Mouse (Mus musculus) left cerebral cortex, postnatal 25 days (tissue): ENCODE data around the gene Uck2. TPM values are rescaled to one million over a fixed set of nuclear protein-coding genes. Genes with fewer than 3 reads are reported as not detected.

ENCODE experiments used
- DNase-seq, 2 experiments: peaks; one replicate each; pipeline ENCODE4 v3.0.0; 2022; ENCODE audit warnings: low spot score in 2 of 2, mixed read lengths in 1 of 2
- intact Hi-C: fragments of 180-260 bp; cut with DNase I; formaldehyde crosslinking; loops from one replicate; pipeline ENCODE4 v1.15.1; 2025
- total RNA-seq, 2 experiments: library from RNA; stranded (reverse); gene quantifications; 2 replicates each; pipeline ENCODE4 v1.2.3; 2021

The Uck2 gene
- 10 to 100 TPM; 44.6 to 46.9 TPM for total RNA-seq

DNA sequence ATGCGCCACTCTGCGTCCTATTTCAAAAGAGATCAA is at the start of gene Uck2:
Gene Uck2, minus strand, starts transcription at position 1 of the 36 bp plus-strand sequence.
- intact Hi-C loops: loop anchor here (5.0 kb wide), 1 partner anchor 43 kb away; no protein-coding TSS in a partner anchor
- DNase-seq: no peak

DNA sequence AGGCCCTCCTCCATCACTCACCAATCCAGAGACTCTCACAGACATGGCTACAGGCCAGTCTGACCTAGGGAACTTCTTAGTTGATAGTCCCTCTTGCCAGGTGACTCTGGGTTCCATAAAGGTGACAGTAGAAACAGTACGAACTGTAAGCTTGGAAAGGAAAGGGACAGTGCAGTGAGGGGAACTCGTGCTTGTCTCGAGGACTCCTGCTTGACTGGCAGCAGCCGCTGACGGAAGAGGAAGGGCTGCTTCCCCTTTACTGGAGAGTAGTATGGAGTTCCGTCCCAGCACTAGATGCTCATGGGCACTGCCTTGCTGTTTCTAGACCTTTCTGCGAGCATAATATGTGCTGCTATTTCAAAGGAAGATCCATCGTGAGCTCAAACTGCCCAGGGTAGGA is 46.0 kb upstream of the Uck2 start:
- intact Hi-C loops: loop anchor here (10.0 kb wide), 2 partner anchors 326 to 546 kb away; partner anchors contain the start of gene Fam78b
- no peak for DNase-seq

DNA sequence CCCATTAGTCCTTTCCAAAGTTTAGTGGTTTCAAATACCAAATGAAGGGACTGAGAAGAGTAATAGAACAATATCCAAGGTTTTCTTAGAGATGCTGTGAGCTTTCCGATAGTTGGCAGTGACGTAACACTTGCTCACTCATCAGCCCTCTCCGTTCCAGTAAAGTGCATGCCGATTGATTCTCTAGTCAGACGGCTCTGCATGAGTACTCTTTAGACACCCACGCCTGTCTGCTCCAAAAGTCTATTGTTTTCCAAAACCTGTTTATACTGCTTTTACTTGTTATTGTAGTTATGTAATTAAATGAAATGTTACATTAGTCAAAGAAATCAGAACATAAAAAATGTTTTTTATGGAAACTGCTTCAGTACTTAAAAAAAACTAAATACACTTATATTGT is 43.7 kb upstream of the Uck2 start:
- DNase-seq: no peak
- intact Hi-C loops: no loop called here

DNA sequence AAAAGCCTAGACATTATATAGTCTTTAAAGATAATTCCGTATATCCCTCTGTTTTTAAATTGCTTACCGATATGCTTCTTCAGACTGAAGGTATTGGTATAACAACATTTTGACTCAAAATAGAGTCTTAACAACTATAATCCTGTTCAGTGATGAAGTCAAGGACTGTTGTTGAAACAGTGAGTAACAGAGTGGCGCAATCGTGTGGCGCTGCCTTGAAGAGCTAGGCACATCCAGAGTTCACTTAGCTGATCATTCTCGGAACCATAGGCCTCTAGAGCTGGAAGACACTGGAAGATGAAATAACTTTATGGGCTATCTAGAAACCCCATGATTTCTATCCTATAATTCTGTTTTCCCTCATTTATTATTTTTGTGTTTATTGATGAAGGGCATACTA is 36.6 kb upstream of the Uck2 start:
- intact Hi-C loops: no loop called here
- no peak for DNase-seq

DNA sequence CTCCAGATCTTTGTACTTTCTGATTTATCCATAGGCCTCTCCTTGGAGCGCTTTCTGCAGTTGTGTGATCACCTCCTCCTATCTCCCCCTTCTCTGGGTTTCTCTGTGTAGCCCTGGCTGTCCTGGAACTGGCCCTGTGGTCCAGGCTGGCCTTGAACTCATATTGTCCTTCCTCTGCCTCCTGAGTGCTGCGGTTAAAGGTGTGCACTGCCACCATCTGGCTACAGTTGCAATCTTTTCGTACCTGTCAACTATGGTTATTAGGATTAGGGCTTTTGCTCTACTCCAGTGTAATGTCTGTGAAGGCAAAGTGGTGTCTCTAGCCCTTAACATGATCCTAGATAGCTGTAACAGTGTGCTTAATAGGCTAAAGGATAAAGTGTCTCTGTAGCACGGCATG is 28.1 kb upstream of the Uck2 start:
- intact Hi-C loops: no loop called here
- DNase-seq: no peak

DNA sequence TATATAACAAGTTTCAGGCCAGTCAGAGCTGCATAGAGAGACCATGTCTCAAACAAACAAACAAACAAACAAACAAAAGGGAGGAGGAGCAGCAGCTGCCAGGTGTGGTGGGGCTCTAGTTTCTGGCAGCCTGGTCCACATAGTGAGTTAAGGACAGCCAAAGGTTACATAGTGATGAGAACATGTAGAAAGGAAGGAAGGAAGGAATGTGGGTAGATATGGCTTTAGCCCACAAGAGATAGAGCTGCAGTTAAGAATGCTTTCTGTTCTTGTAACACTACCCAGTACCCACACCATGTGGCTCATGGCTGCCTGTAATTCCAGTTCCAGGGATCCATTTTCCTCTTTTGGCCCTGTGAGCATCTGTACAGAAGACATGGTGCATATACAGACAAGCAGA is 27.2 kb upstream of the Uck2 start:
- no peak for DNase-seq
- intact Hi-C loops: no loop called here

DNA sequence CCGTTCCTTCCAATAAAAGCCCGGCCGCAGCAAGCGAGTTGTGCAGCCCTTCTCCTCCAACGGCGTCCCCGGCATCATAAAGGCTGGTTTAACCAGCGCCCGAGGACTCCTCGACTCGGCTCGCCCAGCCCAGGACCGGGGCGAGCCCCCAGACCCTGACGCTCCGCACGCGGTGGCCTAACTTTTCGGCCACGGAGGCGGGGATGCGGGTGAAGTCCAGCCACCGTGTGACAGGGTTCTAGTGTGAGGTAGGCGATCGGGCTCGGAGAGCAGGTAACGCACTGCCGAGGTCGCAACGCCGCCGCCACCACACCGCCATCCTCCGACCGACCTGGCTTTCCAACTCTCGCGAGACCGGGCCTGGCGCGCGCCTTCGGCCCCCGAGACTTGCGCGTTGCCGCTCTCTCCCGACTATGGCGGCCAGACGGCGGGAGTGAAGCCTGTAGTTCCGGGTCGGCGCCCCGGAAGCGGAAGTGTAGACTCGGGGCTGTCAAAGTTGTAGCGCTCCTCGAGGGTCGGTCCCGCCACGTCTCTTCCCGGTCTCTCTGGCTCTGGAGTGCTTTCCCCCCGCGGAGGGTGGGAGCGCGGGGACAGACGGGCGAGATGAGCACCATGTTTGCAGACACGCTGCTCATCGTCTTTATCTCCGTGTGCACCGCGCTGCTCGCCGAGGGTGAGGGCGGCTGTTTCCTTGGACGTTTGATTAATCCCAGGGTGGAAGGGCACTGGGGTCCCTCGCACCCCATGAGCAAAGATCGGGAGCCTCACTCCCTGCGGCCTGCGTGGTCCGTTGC is 23.3 kb upstream of the Uck2 start, which contains the start of gene Tmco1:
Gene Tmco1, plus strand, starts transcription at position 118 of the 794 bp plus-strand sequence.
- DNase-seq: peak; percentile 98 to 99
- intact Hi-C loops: loop anchor here (2.0 to 5.0 kb wide), 2 partner anchors 22 to 86 kb away; no protein-coding TSS in a partner anchor

DNA sequence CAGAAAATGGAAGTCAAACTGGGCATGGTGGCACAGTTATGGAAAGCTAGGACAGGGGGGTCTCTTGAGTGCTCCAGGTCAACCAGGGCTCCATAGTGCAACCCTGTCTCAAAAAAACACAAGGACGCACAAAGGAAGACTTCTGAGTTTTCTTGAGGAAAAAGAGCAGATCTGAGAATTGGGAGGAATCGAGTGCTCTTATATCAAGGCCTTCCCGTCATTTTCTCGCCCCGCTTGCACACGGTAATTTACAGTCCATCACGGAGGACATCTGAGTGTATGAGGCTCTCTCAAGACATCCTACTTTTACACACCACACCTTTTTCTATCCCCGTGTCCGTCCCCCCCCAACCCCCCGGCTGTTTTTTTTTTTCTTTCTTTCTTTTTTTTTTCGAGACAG is 22.6 kb upstream of the Uck2 start:
- intact Hi-C loops: loop anchor here (2.0 to 5.0 kb wide), 2 partner anchors 21 to 85 kb away; no protein-coding TSS in a partner anchor
- no peak for DNase-seq

DNA sequence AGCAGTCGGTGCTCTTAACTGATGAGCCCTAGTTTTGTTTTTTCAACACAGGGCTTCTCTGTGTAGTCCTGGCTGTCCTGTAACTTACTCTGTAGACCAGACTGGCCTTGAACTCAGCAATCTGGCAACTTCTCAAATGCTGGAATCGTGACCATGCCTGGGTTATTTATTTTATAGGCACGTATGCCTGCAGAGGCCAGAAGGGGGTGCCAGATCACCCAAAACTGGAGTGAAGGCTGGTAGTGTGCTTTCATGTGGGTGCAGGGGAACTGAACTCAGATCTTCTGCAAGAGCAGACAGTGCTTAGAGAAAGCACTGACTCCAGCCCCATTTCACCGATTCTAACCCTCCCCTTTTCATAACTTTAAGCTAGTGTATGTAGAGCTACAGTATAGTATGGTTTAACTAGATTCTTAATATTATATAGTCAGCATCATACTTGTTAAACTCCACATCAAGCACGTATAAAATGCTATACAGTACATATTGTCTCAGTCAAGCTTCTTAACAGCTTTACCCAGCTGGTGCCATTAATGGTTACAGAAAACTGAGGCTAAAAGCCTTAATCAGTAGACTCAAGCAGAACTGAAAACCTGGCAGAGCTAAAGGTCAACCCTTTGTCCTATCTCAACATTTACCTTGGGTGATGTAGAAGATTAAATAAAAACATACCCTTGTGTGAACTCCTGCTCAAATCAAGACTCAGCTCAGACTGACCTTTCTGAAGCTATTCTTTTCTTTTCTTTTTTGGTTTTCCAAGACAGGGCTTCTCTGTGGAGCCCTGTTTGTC is 21.5 kb upstream of the Uck2 start:
- intact Hi-C loops: loop anchor here (5.0 kb wide), 1 partner anchor 84 kb away; no protein-coding TSS in a partner anchor
- peak; percentile 36 to 56 for DNase-seq

DNA sequence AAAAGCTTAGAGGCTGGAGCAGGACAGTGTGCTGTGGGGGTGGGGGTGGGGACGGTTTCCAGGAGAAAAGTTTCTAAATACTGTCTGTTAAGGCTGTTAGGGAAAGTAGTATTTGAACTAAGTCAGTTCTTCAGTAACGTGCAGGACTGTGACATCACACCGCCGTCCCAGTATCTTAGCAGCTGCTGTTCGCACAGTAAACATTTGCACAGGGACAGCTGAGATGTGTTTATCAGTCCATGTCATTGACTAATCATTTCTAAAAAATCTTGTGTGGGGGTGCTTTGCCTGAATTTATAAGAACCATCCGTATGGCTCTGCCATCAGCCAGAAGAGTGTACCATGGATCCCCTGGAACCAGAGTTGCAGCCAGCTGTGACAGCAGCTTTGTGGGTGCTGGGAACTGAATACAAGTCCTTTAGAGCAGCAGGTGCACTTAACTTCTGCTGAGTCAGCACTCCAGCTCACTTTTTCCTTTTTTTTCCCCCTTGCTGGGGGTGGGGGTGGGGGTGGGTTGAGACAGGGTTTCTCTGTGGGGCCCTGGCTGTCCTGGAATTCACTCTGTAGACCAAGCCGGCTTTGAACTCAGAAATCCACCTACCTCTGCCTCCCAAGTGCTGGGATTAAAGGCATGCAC is 20.5 kb upstream of the Uck2 start:
- intact Hi-C loops: loop anchor here (5.0 kb wide), 1 partner anchor 83 kb away; no protein-coding TSS in a partner anchor
- no peak for DNase-seq

DNA sequence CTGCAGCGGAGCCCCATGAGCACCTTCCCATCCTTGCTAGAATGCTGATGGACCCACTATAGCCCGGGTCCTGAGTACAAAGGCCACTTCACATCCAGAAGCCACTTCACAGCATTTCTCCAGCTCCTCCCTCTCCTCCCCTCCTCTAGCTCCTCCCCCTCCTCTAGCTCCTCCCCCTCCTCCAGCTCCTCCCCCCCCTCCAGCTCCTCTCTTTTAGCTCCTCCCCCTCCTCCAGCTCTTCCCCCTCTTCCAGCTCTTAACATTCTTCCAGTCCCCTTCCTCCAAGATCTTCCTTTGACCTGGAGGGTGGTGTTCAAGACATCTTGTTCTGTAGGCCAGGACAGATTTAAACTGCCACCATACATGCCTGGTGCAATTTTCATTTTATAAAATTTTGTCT is 15.0 kb upstream of the Uck2 start:
- DNase-seq: no peak
- intact Hi-C loops: no loop called here

DNA sequence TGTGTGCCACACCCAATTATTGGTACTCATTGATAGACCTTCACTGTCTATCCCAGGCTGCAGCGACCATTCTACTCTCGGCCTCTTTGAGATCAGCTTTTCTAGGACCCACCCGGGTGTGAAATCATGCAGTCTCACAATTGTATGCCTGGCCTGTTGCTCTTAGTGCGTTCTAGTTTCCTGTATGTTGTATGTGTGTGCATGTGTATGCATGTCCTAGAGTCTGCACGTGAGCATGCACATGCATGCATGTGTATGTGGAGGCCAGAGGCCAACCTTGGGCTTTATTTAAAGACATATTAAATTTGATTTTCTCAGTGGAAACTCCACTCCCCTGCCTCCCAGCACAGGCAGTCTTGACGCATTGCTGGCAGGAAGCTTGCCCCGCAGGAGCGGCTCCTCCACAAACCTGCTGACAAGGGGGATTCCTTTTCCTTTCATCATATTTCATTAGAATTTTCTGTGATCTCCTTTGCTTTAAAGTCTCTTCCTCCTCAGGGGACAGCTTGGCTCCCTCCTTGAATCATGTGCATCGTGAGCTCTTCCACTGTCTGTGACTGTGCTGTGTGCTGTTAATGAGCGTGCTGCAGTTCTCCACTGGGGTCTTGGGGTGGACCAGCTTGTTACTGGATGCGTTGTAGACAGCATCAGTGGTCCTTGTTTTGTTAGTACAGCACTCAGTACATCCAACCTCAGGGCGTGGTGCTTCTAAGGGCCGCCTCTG is 10.7 kb upstream of the Uck2 start:
- intact Hi-C loops: no loop called here
- no peak for DNase-seq

DNA sequence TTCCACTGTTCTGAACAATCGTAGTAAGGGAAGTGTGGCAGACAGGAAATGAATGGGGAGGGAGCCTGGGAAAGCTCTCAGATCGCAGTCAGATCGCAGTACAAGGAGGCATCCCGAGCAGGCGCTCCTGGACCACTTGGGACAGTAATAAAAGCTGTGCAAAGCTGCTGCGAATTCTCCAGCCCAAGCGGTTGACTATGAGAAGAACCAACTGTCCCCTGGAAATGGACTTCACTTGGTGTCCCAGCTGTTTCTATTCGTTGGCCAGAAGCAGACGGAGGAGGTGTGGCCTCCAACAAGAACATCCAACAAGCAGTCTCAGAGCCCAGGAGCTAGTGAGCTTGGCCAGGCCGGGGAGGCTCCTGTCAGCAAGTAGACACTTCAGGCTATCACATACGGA is 7.3 kb upstream of the Uck2 start:
- intact Hi-C loops: no loop called here
- DNase-seq: no peak

DNA sequence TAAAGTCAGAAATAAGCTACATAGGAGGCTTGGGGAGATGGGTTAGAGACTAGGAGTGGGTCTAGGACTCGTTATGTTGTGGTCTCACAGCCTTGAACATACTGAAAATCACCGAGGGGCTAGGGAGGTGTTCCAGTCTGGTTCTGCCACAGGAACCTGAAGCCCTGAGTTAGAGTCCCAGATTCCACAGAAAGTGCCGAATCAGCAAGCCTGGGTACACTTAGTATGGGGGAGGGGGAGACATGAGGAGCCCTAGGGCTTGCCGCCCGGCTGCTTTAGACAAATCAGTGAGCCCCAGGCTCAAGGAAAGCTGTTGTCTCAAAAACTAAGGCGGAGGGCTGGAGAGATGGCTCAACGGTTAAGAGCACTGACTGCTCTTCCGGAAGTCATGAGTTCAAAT is 6.5 kb upstream of the Uck2 start:
- intact Hi-C loops: no loop called here
- no peak for DNase-seq

DNA sequence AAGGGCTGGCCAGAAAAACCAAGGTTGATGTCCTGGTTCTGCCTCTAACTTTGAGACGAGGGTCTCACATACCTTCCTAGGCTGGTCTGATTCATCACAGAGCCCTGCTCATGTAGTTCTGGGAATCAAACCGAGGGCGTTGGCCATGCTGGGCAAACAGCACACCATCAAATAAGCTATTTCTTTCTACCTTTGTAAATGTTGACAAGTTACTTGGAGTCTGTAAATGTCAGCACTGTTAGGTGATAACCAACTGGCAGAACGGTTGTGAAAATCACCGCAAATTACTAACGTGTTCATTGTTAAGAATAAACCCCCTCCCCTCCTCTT is 5.1 kb upstream of the Uck2 start:
- no peak for DNase-seq
- intact Hi-C loops: no loop called here

DNA sequence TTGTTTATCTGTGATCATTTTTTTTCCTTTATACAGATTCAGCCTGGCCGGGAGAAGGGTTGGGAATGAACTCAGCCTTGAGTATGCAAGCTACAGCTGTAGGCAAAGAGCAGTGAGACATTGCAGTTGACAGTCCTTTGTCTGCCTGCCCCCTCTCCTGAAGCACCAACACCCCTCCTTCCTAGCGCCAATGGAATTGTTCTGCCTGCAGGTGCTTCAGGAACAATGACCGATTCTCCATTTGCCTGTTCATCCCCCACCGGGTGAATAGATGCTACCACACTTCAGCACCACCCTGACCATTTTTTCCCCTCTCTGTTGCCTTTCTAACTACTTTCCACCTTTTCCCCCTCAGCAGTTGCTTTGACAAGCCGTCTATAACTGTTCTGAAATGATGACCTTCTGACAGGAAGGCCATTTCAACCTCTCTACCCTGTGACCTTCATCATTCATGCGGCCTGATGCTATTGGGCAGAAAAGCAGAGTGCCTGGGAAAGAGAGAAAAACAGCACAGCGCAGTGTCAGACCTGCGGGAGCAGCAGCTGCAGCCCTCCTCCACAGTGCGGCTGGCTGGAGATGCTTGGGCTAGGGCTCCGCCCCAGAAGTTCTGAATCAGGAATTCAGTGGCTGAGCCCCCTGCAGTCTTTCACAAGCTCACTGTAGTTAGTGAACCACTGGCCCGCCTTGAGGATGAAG is 4.6 kb upstream of the Uck2 start:
- no peak for DNase-seq
- intact Hi-C loops: loop anchor here (5.0 kb wide), 1 partner anchor 47 kb away; no protein-coding TSS in a partner anchor

DNA sequence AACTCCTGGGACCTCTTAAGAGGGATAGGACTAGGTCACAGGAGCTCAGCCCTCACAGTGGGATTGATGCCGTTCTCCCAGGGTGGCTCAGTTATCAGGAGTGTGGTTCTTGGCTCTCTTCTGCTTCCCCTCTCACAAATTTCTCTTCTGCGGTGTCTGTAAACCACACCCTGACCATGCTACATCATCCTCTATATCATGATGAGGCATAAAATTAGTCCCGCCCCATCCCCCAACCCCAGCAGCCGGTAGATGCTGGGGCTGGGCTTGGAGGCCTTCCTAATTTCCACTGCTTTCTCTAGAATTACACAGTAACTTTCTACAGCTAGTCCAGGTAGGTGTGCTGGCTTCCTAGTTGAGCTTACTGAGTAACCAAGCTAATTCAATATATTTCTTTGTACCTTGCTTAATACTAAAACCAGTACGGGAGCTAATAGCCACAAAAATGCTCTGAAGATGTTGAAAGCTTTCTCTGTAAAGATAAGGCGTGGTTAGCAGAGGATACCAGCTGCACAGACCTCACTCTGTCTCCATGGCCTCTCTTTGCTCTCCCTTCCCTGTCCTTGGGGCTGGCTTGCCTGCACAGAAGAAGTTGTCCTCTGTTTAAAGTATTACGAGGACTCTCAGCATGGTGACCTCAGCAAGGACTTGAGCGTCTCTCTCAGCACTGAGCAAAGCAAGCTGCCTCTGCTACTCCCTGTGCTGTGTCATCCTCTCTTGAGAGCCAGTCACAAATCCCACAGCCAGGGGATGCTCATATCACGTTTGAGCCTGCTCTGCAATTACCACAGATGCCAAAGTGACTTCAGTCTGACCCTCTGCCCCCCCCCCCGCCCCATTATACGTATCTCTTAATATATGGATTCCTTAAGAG is 3.8 kb upstream of the Uck2 start:
- intact Hi-C loops: loop anchor here (5.0 kb wide), 1 partner anchor 47 kb away; no protein-coding TSS in a partner anchor
- no peak for DNase-seq

DNA sequence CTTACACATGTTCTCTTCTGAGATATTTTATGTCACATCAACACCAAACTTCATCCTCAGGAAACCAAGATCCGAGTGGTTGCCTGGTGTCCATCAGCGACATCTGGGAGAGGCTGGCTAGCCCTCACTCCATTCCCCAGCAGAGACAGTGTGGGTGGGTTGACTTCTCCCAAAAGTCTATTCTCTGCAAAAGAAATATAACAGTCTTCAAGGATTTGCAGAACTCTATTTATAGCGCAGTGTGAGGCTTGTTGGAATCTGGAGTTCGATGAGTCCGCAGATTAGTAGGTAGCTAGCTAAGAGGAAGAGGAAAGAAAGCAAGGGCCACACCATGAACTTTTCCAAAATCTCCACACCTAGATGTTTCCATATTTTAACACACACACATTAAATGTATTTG is 2.0 kb upstream of the Uck2 start:
- intact Hi-C loops: loop anchor here (2.0 to 5.0 kb wide), 2 partner anchors 22 to 45 kb away; partner anchors contain the start of gene Tmco1
- peak in 1 of 2 experiments; percentile 72 for DNase-seq

DNA sequence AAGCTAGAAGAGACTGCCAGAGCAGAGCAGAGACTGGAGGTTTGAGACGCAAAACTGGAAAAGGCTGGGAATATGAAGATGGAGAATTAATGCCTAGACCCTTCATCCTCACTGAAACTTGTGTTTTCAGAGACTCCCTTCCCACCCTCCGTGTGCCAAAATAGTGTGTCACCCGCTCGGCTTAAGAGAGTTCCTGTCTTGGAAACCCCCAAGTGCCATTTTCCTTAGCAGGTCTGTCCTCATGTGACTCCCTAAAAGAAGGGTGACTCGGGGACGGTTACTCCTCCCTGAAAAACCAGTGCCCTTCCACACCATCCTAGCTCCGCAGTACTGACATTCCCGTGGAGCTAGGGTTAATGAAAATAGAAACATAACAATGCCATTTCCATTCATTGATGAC is 236 bp upstream of the Uck2 start:
- DNase-seq: no peak
- intact Hi-C loops: loop anchor here (5.0 kb wide), 1 partner anchor 43 kb away; no protein-coding TSS in a partner anchor
